Mouse (Mus musculus) heart, embryonic 14.5 days (tissue): ENCODE data around the gene AA986860. TPM values are rescaled to one million over a fixed set of nuclear protein-coding genes. Genes with fewer than 3 reads are reported as not detected.

Source experiments
- ATAC-seq: fragments of 200-750 bp; cut with Nextera tagmentation; 2 replicates; pipeline ENCODE4 v1.8.0; 2017; ENCODE audit warnings: low read depth, moderate TSS enrichment; ENCODE audit not compliant: insufficient number of reproducible peaks, insufficient read depth, low FRiP score
- H3K27ac ChIP-seq, 2 experiments: fragments of 200-500 bp in 1 of 2; fragments of 300-500 bp in 1 of 2; sonication (generic) in 1 of 2; replicated peaks in 1 of 2; 2 replicates each; pipeline ENCODE4 v1.5.1; 2012 to 2014; ENCODE audit warnings: low read depth in 2 of 2, low read length in 2 of 2, control low read depth in 1 of 2, mild to moderate bottlenecking in 1 of 2, mixed read lengths in 1 of 2; ENCODE audit not compliant: control insufficient read depth in 1 of 2, insufficient read depth in 1 of 2
- H3K27me3 ChIP-seq: fragments of 300-500 bp; sonication (generic); 2 replicates; pipeline ENCODE4 v1.6.1; 2014; ENCODE audit warnings: mild to moderate bottlenecking, low read length, control low read depth; ENCODE audit not compliant: control insufficient read depth, insufficient read depth
- H3K36me3 ChIP-seq: fragments of 300-500 bp; sonication (generic); 2 replicates; pipeline ENCODE4 v1.6.1; 2014; ENCODE audit warnings: mild to moderate bottlenecking, control low read depth, low read length, mixed read lengths; ENCODE audit not compliant: control insufficient read depth, insufficient read depth
- H3K4me1 ChIP-seq, 2 experiments: fragments of 200-500 bp in 1 of 2; fragments of 300-500 bp in 1 of 2; sonication (generic) in 1 of 2; 2 replicates each; pipeline ENCODE4 v1.6.1; 2012 to 2014; ENCODE audit warnings: low read length in 2 of 2, control low read depth in 1 of 2, mixed read lengths in 1 of 2; ENCODE audit not compliant: control insufficient read depth in 2 of 2, insufficient read depth in 2 of 2
- H3K4me2 ChIP-seq: fragments of 300-500 bp; sonication (generic); 2 replicates; pipeline ENCODE4 v1.6.1; 2014; ENCODE audit warnings: mild to moderate bottlenecking, low read length
- H3K4me3 ChIP-seq, 2 experiments: fragments of 200-500 bp in 1 of 2; fragments of 300-500 bp in 1 of 2; sonication (generic) in 1 of 2; 2 replicates each; pipeline ENCODE4 v1.5.1; 2012 to 2014; ENCODE audit warnings: low read length in 2 of 2, mild to moderate bottlenecking in 2 of 2, control low read depth in 1 of 2, low read depth in 1 of 2, moderate library complexity in 1 of 2; ENCODE audit not compliant: control insufficient read depth in 1 of 2, insufficient read depth in 1 of 2
- H3K9ac ChIP-seq: fragments of 300-500 bp; sonication (generic); 2 replicates; pipeline ENCODE4 v1.6.1; 2014; ENCODE audit warnings: mild to moderate bottlenecking, low read length
- H3K9me3 ChIP-seq: fragments of 300-500 bp; sonication (generic); 2 replicates; pipeline ENCODE4 v1.6.1; 2016; ENCODE audit warnings: low read length, control low read depth; ENCODE audit not compliant: control insufficient read depth
- WGBS: fragments of 180-500 bp; shearing (Covaris S2); extraction: QIAGEN DNeasy Blood & Tissue Kit; methylation state at CpG from one replicate; pipeline ENCODE4 v1.1.7; 2014; 5-methylcytosine and 5-hydroxymethylcytosine counted together
- polyA plus RNA-seq: library from polyadenylated mRNA; unstranded; fragments of >200 nt; fragmentation: Nextera tagmentation; extraction: Ambion mirVana; gene quantifications from 2 replicates; pipeline ENCODE4 v1.2.1, GENCODE M21; 2014

Gene AA986860
- polyA plus RNA-seq, 1 experiment from 2014 or later: 1.2 TPM

DNA sequence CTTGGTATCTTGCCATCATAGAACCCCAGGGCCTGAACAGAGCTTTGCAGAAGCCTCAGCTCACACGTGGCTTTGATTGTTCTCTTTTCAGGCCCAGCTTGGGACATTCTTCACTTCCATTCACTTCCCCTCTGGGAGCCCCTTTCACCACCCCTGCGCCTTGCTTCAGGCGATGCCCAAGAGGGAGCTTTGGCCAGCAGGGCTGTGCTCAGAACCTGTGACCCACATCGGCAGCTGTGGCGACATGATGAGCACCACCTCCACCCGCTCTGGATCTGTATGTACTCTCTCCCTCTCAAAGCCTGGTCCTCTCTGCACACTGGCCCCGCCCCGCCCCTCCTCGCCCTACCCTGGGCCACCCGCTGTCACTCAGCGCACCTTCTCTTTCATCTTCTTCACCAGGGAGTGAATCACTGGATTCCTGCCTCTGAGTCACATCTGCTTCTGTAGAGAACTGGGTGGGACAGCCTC lies 5.7 kb downstream of the AA986860 start:
- H3K4me2 ChIP-seq: no peak overlapping the region
- 46% methylated on average over 11 of the region's 11 CpGs for WGBS
- no peaks in the 10 kb centered on the region for H3K27me3 ChIP-seq
- H3K9me3 ChIP-seq: no peaks in the 10 kb centered on the region
- no peak overlapping the region for H3K9ac ChIP-seq
- H3K4me1 ChIP-seq: peaks cover 14 to 22% of the 10 kb centered on the region in 2 experiments
- no peaks in the 10 kb centered on the region for H3K36me3 ChIP-seq
- H3K27ac ChIP-seq: no peak overlapping the region
- ATAC-seq: no peak
- no peak overlapping the region for H3K4me3 ChIP-seq

DNA sequence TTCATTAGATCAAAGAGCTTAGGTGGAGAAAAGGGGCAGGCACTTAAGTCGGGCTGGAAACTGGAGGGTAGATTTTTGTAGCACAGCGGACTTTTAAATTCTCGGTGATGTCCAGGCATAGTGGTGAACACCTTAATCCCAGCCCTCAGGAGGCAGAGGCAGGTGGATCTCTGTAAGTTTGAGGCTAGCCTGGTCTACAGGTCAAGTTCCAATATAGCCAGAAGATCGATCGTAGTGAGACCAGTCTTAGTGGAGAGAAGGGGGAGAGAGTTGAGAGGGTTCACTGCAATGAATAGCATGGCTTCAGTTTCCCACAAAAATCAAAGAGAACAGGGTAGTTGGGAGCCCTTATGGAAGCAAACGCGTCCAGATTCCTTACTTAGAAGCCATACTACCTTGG lies 6.1 kb downstream of the AA986860 start:
- Histone ChIP-seq H3K27me3 (no peaks in the 10 kb centered on the region), H3K36me3 (no peaks in the 10 kb centered on the region), H3K9ac (no peak overlapping the region), H3K27ac (no peak overlapping the region), H3K4me3 (no peak overlapping the region), H3K4me1 (peaks cover 14 to 22% of the 10 kb centered on the region in 2 experiments), H3K9me3 (no peaks in the 10 kb centered on the region), H3K4me2 (no peak overlapping the region)
- ATAC-seq: no peak
- WGBS: 87% methylated on average over 7 of the region's 7 CpGs

DNA sequence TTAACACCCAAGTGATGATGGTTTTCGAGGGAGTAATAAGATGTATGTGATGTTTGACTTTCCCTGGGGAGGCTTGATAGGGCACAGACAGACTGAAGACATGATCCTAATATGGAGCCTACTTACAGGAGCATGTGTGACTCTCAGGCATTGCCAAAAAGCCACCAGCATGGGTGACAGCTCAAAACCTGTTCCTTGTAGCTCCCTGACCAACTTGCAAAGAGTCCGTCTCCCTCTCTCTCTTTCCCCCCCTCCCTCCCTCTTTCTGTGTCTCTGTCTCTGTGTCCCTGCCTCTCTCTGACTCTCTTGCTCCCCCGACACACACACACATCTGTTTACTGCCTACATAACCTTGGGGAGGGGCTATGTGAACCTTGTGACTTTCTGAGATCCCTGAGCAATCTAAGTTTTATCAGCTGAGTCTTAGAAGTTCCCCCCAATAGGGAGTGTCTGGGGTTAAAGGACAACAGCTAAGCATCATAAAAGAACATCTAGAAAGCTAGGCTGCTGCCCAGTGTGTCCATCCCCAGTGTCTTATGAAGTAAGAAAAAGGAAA lies 6.9 kb downstream of the AA986860 start:
- H3K9ac ChIP-seq: no peak overlapping the region
- ATAC-seq: no peak
- no peaks in the 10 kb centered on the region for H3K9me3 ChIP-seq
- no peak overlapping the region for H3K27ac ChIP-seq
- no peaks in the 10 kb centered on the region for H3K36me3 ChIP-seq
- WGBS: 82% methylated on average over 3 of the region's 3 CpGs
- H3K4me1 ChIP-seq: peaks cover 14 to 20% of the 10 kb centered on the region in 2 experiments
- H3K4me3 ChIP-seq: no peak overlapping the region
- H3K27me3 ChIP-seq: no peaks in the 10 kb centered on the region
- H3K4me2 ChIP-seq: no peak overlapping the region

DNA sequence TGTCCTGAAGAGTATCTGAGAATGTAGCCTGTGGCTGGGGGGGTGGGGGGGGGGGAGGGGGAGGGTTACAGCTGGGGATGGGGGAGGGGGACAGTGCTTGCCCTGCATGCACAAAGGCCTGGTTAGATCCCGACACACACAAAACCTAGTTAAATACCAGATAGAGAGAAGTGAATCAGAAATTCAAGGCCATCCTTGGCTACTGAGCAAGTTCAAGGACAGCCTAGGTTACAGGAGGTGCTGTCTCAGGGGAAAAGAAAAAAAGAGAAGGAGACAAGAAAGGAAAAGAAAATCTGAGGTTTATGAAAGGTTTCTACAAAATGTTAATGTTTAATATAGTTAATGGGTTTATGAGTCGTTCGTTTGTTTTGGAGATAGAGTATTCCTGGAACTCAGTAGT lies 7.9 kb downstream of the AA986860 start:
- H3K4me2 ChIP-seq: no peak overlapping the region
- no peak for ATAC-seq

DNA sequence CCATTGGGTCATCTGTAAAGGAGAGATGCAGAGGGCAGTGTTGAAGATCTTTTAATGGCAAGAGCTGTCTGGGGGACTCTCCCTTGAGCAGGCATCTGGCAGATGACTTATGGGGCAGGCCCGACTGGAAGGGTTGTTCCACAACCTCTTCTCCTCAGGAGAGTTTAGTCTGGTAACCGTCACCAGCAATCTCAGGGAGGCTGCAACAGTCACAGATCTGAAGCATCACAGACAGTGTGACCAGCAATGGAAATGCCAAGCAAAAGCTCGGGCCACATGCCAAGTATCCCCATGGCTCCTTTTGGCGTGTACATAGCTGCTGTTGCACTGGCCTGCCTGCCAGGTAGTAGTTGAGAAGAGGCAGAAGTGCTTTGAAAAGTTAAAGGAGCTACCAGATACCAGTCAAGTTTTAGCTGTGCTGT lies 8.5 kb downstream of the AA986860 start:
- H3K9ac ChIP-seq: no peak overlapping the region

More for the DNA sequence above, 7.9 kb downstream of the AA986860 start:
- 79% methylated on average over 3 of the region's 3 CpGs for WGBS
- peaks cover 14 to 19% of the 10 kb centered on the region in 2 experiments for H3K4me1 ChIP-seq
- no peak overlapping the region for H3K27ac ChIP-seq
- H3K27me3 ChIP-seq: no peaks in the 10 kb centered on the region
- H3K9ac ChIP-seq: no peak overlapping the region
- H3K4me3 ChIP-seq: no peak overlapping the region
- H3K36me3 ChIP-seq: no peaks in the 10 kb centered on the region
- no peaks in the 10 kb centered on the region for H3K9me3 ChIP-seq

DNA sequence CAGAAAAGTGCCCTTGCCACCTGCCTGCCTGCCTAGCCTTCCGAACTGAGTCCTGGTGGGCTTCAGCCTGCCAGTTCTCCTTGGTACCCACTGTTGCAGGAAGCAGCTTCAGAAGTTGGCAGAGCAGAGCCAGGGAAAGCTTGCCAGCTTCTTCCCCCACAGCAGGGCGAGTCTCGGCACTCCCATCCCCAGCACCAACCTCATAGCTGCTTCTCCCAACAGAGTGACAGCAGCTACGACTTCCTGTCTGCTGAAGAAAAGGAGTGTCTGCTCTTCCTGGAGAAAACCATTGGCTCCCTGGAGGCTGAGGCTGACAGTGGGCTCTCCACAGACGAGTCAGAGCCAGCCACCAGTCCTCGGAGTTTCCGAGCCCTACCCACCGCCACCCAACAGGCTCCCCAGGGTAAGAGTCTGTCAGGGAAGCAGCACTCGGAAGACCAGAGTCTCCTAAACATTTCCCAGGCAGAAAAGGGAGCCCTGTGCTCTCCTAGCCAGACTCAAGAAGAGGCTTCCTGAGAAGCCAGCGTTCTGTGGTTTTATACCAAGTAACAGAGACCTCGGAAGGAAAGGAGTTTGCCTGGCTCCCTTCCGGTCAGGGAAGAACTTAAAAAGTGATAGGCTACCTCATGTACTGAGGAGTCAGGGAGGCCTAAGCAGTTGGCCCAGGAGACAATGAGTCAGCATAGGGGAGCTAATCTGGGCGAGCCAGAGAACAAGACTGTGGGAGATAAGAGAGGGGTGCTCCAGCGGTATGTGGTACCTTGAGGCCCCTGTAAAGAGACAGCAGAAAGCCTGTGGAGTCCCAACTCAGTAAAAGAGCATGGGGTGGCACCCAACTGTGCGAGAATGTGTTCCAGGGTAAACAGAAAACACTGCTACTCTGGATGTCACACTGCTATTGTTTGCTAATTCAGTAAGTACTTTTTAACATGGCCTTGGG lies 9.3 kb downstream of the AA986860 start:
- 31% methylated on average over 15 of the region's 15 CpGs for WGBS
- H3K4me3 ChIP-seq: no peak overlapping the region

More for the DNA sequence above, 8.5 kb downstream of the AA986860 start:
- H3K4me1 ChIP-seq: peaks cover 10 to 16% of the 10 kb centered on the region in 2 experiments
- H3K27ac ChIP-seq: no peak overlapping the region; a peak in 1 of 4 replicates
- ATAC-seq: no peak
- no peaks in the 10 kb centered on the region for H3K36me3 ChIP-seq
- H3K4me2 ChIP-seq: no peak overlapping the region
- H3K4me3 ChIP-seq: no peak overlapping the region
- no peaks in the 10 kb centered on the region for H3K9me3 ChIP-seq
- H3K27me3 ChIP-seq: no peaks in the 10 kb centered on the region
- WGBS: 31% methylated on average over 4 of the region's 4 CpGs

DNA sequence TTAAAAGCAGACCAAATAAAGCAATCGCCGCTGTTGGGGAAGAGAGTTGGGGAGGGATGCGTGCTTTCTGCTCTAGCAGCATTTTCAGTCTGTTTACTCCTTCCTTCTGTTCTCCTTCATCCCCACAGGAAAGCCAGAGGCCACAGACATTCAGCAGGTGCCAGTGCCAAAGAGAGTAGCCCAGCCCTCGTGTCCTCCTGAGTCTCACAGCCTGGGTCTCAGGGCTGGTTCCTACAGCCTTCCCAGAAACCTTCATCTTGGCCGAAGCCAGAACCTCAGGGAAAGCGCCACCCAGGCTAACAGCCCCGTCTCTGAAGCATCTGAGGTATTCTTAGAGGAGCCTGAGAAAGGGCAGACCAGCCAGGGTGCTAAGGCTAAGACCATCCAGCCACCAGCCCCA lies 10.4 kb downstream of the AA986860 start:
- H3K4me3 ChIP-seq: no peak overlapping the region
- H3K27me3 ChIP-seq: no peaks in the 10 kb centered on the region
- H3K9me3 ChIP-seq: no peaks in the 10 kb centered on the region
- no peak for ATAC-seq
- no peaks in the 10 kb centered on the region for H3K36me3 ChIP-seq
- peaks cover 13 to 15% of the 10 kb centered on the region in 2 experiments for H3K4me1 ChIP-seq
- H3K27ac ChIP-seq: no peak overlapping the region
- H3K4me2 ChIP-seq: no peak overlapping the region
- no peak overlapping the region for H3K9ac ChIP-seq
- WGBS: 86% methylated on average over 7 of the region's 7 CpGs

More for the DNA sequence above, 9.3 kb downstream of the AA986860 start:
- Histone ChIP-seq H3K27me3 (no peaks in the 10 kb centered on the region), H3K9ac (no peak overlapping the region), H3K27ac (peak overlapping the region; percentile 26 to 35; a peak in 2 of 4 replicates), H3K4me2 (peak overlapping the region; percentile 11; the same call in 1 of the 2 replicates), H3K4me1 (peaks cover 10 to 15% of the 10 kb centered on the region in 2 experiments), H3K9me3 (no peaks in the 10 kb centered on the region), H3K36me3 (no peaks in the 10 kb centered on the region)
- peak; percentile 41 for ATAC-seq
